Mouse (Mus musculus) hindbrain, postnatal 0 days (tissue): ENCODE data around the gene 5031439G07Rik. TPM values are rescaled to one million over a fixed set of nuclear protein-coding genes. Genes with fewer than 3 reads are reported as not detected.

Experiments used
- ATAC-seq: fragments of 200-750 bp; cut with Nextera tagmentation; 2 replicates; pipeline ENCODE4 v1.8.0; 2017; ENCODE audit warnings: mild to moderate bottlenecking, moderate TSS enrichment, moderate library complexity
- DNase-seq: peaks from one replicate; pipeline ENCODE4 v3.0.0-alpha.2; 2015; ENCODE audit warnings: low spot score
- H3K27ac ChIP-seq: fragments of 300-500 bp; sonication (generic); 2 replicates; pipeline ENCODE4 v1.5.1; 2014; ENCODE audit warnings: mild to moderate bottlenecking
- H3K27me3 ChIP-seq: fragments of 300-500 bp; sonication (generic); 2 replicates; pipeline ENCODE4 v1.6.1; 2014; ENCODE audit warnings: low read length, mixed read lengths; ENCODE audit not compliant: insufficient read depth
- H3K36me3 ChIP-seq: fragments of 300-500 bp; sonication (generic); 2 replicates; pipeline ENCODE4 v1.6.1; 2014; ENCODE audit warnings: low read length, mixed read lengths; ENCODE audit not compliant: insufficient read depth
- H3K4me1 ChIP-seq: fragments of 300-500 bp; sonication (generic); 2 replicates; pipeline ENCODE4 v1.6.1; 2014; ENCODE audit warnings: antibody characterized with exemption, low read length, mixed read lengths; ENCODE audit not compliant: insufficient read depth
- H3K4me2 ChIP-seq: fragments of 300-500 bp; sonication (generic); 2 replicates; pipeline ENCODE4 v1.6.1; 2014; ENCODE audit warnings: low read depth, mild to moderate bottlenecking, low read length, moderate library complexity, mixed read lengths
- H3K4me3 ChIP-seq: fragments of 300-500 bp; sonication (generic); 2 replicates; pipeline ENCODE4 v1.5.1; 2014; ENCODE audit warnings: low read length
- H3K9ac ChIP-seq: fragments of 300-500 bp; sonication (generic); replicated peaks from 2 replicates; pipeline ENCODE4 v1.6.1; 2014; ENCODE audit warnings: mild to moderate bottlenecking, low read length, moderate library complexity, mixed read lengths
- H3K9me3 ChIP-seq: fragments of 300-500 bp; sonication (generic); 2 replicates; pipeline ENCODE4 v1.6.1; 2016; ENCODE audit warnings: low read length, mixed read lengths
- CTCF ChIP-seq: IDR thresholded peaks from 2 replicates; pipeline ENCODE4 v1.5.1; 2016; ENCODE audit warnings: antibody characterized with exemption, control low read depth, low read depth
- WGBS: fragments of 180-500 bp; shearing (Covaris S2); extraction: QIAGEN DNeasy Blood & Tissue Kit; methylation state at CpG from one replicate; pipeline ENCODE4 v1.1.7; 2014; 5-methylcytosine and 5-hydroxymethylcytosine counted together
- polyA plus RNA-seq: library from polyadenylated mRNA; unstranded; fragments of >200 nt; fragmentation: Nextera tagmentation; extraction: Ambion mirVana; gene quantifications from 2 replicates; pipeline ENCODE4 v1.2.1, GENCODE M21; 2015
- total RNA-seq: library from RNA; depleted of rRNA; stranded (reverse); fragments of >200 nt; gene quantifications from 2 replicates; pipeline ENCODE4 v1.2.3, GENCODE M21; 2014

5031439G07Rik gene
- total and polyA plus RNA-seq, 2 experiments from 2014 or later: 23.6 to 127 TPM

DNA sequence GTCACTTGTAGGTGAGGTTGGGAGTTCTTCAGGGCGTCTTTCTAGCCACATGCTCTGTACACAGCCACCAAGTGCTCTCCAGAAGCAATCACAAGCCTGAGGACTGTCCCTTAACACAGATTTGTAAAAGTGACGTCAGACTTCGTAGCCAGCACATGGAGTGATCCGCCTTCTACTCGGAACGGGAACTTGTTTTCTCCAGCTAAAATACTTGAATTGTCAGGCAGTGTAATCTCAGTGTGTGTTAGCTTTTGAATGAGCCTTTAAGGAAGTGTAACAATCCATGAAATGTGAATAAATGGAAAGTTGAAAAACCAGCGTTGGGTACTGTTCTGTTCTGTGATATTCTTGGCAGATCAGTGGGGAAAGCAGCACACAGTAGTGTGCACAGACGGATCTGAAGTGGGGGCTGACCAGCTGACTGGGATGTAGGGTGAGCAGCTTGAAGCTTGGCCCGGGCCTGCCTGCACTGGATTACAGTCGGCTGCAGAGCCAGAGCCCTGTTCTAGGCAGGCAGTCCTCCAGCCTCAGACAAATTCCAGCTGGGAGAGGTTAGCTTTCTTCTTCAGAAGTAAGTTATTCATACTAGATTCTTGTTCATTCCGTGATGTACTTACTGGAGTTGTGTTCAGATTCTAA, 45.6 kb downstream of the 5031439G07Rik start:
- H3K9me3 ChIP-seq: no peaks in the 10 kb centered on the region
- H3K4me3 ChIP-seq: no peak overlapping the region
- 51% methylated on average over 11 of the region's 11 CpGs for WGBS
- no peaks in the 10 kb centered on the region for H3K27me3 ChIP-seq
- peaks cover 38% of the 10 kb centered on the region for H3K36me3 ChIP-seq
- H3K27ac ChIP-seq: peak overlapping the region; percentile 41; the same call in 1 of the 2 replicates
- H3K4me1 ChIP-seq: no peaks in the 10 kb centered on the region
- H3K9ac ChIP-seq: no peak overlapping the region
- ATAC-seq: peak; percentile 86
- peak; percentile 32 for DNase-seq
- TF ChIP-seq CTCF: no peak
- H3K4me2 ChIP-seq: no peak overlapping the region

- WGBS: 54% methylated on average over 12 of the region's 12 CpGs
- H3K27me3 ChIP-seq: no peaks in the 10 kb centered on the region
- ATAC-seq (no peak), DNase-seq (no peak)
- no peak for TF ChIP-seq CTCF
- H3K4me3 ChIP-seq: no peak overlapping the region
- no peak overlapping the region for H3K9ac ChIP-seq
- no peak overlapping the region for H3K4me2 ChIP-seq
- H3K36me3 ChIP-seq: peaks cover 57% of the 10 kb centered on the region
- H3K27ac ChIP-seq: no peak overlapping the region
- no peaks in the 10 kb centered on the region for H3K9me3 ChIP-seq
- H3K4me1 ChIP-seq: no peaks in the 10 kb centered on the region
Observed at GRCm38 (mm10) chr15:84940102-84940501, 48.2 kb downstream of the 5031439G07Rik start.

- Histone ChIP-seq H3K9ac (no peak overlapping the region), H3K27me3 (no peaks in the 10 kb centered on the region), H3K4me3 (no peak overlapping the region), H3K4me1 (no peaks in the 10 kb centered on the region), H3K9me3 (no peaks in the 10 kb centered on the region), H3K36me3 (peaks cover 79% of the 10 kb centered on the region), H3K4me2 (no peak overlapping the region), H3K27ac (no peak overlapping the region)
- WGBS: 81% methylated on average over 16 of the region's 16 CpGs
- no peak for TF ChIP-seq CTCF
- no peak for DNase-seq
- ATAC-seq: no peak
Observed at GRCm38 (mm10) chr15:84934901-84935300, 53.5 kb downstream of the 5031439G07Rik start.

- no peaks in the 10 kb centered on the region for H3K9me3 ChIP-seq
- peaks cover 77% of the 10 kb centered on the region for H3K36me3 ChIP-seq
- H3K27me3 ChIP-seq: no peaks in the 10 kb centered on the region
- H3K4me2 ChIP-seq: no peak overlapping the region
- no peak overlapping the region for H3K27ac ChIP-seq
- ATAC-seq: no peak
- H3K4me1 ChIP-seq: no peaks in the 10 kb centered on the region
- TF ChIP-seq CTCF: no peak
- H3K9ac ChIP-seq: no peak overlapping the region
- DNase-seq: no peak
- 91% methylated on average over 5 of the region's 5 CpGs for WGBS
- H3K4me3 ChIP-seq: no peak overlapping the region
Observed at GRCm38 (mm10) chr15:84932351-84932750, 56.0 kb downstream of the 5031439G07Rik start.

GRCm38 (mm10) chr15:84925495-84926018, 62.8 kb downstream of the 5031439G07Rik start:
- Histone ChIP-seq H3K4me3 (peak overlapping the region; percentile 96; the same call in 1 of the 2 replicates), H3K36me3 (peaks cover 29% of the 10 kb centered on the region), H3K27me3 (no peaks in the 10 kb centered on the region), H3K4me1 (peaks cover 11% of the 10 kb centered on the region; the same call in 1 of the 2 replicates), H3K4me2 (peak overlapping the region; percentile 67), H3K9me3 (no peaks in the 10 kb centered on the region), H3K9ac (no peak overlapping the region), H3K27ac (no peak overlapping the region)
- ATAC-seq (no peak), DNase-seq (peak; percentile 46)
- peak; percentile 64 for TF ChIP-seq CTCF
- 72% methylated on average over 1 of the region's 1 CpGs for WGBS

GRCm38 (mm10) chr15:84924781-84925315, 63.5 kb downstream of the 5031439G07Rik start:
- ATAC-seq: no peak
- peaks cover 23% of the 10 kb centered on the region for H3K36me3 ChIP-seq
- WGBS: 12% methylated on average over 9 of the region's 9 CpGs

More at GRCm38 (mm10) chr15:84924781-84925315, 63.5 kb downstream of the 5031439G07Rik start:
- Histone ChIP-seq H3K27me3 (no peaks in the 10 kb centered on the region), H3K4me3 (peak overlapping the region; percentile 96), H3K4me2 (peak overlapping the region; percentile 67), H3K9ac (peak overlapping the region; percentile 95; the same call in 1 of the 2 replicates), H3K4me1 (peaks cover 11% of the 10 kb centered on the region; the same call in 1 of the 2 replicates), H3K27ac (no peak overlapping the region), H3K9me3 (no peaks in the 10 kb centered on the region)
- TF ChIP-seq CTCF: peak; percentile 84
- peak; percentile 85 for DNase-seq
